Mouse (Mus musculus) gonadal fat pad, adult 2 months (tissue): Measurements from ENCODE around the gene Adora2b. TPM values are rescaled to one million over a fixed set of nuclear protein-coding genes. Genes with fewer than 3 reads are reported as not detected.
"Not testable (repeated sequence)": the region's sequence is repeated elsewhere in the genome, so short reads cannot be mapped to it uniquely, and the experiment has no call there.

Experiments used
- DNase-seq: peaks from one replicate; pipeline ENCODE4 v3.0.0-alpha.2; 2012; ENCODE audit warnings: low read depth
- polyA plus RNA-seq: library from polyadenylated mRNA; depleted of rRNA; stranded (reverse); fragments of >200 nt; gene quantifications from 2 replicates; pipeline ENCODE4 v1.2.3, GENCODE M21; 2012

Gene Adora2b
- polyA plus RNA-seq, 1 experiment, result 4.3 TPM

DNA sequence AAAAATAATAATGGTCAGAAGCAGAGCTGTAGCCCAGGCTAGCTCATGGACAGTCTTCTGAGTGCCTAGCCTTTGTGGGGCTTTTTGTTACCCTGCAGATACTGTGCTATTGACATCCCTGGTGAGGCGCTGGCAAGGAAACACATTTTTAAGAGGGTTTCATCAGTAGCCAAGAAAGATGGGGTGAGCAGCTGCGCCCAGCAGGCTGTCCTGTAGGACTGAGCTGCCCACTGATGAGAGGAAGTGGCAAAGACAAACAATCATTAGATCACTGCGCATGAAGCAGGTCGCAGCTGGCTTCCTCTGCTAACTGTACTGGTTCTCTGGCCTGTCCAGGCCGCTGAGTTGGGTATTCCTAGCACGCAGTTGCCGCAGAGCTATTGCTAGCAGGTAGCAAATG, 14.8 kb downstream of the Adora2b start:
- DNase-seq, result no peak

DNA sequence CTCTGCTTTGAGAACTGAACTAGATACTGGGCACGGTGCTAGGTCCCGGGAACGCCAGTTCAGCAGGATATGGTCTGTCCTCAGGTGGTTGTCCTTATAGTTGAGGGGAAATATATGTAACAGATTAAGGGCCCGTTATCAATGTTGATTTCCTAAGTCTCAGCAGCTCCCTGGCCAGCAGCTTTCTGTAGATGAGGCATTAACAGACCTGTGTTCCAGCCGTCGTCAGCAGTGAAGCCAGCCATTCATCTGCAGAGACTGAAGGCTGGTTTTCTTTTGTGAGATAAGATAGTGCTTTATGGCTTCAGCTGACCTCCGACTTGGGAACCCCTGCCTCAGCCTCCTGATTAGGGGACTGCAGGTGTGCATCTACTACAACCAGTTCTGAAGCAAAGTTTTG, 15.2 kb downstream of the Adora2b start:
- DNase-seq, result no peak

DNA sequence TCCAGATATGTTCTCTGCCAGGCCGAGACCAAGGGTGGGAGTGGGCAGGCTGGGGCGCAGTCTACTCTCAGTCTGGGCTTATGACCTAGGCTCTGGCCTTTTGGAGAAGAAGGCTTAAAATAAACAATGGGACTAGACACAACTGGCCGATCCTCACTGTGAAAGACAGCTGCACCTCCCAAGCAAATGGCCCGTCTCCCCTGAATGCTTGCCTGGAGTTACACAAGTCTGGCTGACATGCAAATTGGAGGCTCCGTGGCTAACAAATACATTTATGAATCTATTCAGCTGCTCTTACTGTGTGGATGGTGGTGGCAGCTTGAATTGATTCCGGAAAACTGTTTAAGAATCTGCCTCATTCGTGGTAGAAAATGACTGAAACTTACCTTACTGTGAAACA, 16.9 kb downstream of the Adora2b start:
- no peak for DNase-seq

DNA sequence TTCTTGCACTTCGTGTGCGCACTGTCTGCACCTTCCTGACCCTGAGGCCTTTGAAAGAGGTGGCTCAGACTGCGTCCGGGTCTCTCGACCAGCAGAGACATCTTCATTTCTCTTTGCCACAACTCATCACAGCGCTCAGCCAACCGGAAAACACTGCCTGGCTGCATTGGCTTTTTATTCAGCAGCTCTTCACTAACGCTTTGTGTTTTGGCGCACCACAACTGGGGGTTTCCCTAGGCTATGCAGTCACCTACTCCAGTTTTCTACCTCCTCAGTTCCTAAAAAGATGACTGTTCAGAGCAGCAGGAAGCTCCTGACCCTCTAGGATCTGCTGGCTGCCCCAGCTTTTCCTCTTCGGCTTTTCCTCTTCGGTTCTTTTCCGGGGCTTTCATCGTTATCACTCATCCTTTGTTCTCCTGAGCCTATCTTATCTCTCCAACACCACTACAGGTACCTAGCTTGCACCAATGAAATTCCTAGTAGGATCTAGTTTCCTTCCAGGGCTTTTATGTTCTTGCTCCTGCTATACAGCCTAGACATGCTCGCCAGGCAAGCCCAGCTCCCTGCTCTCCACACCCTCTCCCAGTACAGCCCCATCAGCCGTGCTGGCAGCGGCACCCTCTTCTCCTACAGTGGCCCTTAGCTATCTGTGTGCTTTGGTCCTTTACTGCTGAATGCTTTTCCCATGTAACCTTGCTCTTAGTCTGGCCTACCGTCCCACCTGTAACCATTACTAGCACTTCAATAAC, 17.9 kb downstream of the Adora2b start:
- DNase-seq, result no peak

DNA sequence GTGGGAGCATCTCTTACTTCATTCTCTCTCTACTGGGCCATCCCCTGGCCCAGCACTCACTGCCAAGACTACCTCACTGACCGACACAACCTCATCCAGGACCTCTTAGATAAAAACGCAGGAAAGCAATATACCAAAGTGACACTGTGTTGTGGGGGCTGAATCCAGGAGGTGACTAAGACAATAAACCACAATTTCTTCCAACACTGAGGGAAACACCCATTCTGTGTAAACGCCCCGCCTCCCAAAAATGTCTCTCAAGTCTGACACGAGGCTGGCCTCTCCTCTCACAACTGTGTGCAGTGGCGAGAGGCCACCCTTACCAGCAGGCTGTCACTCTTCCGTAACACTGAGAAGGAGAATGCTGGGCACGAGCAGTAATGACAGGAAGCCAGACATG, 19.6 kb downstream of the Adora2b start:
- DNase-seq, result no peak

DNA sequence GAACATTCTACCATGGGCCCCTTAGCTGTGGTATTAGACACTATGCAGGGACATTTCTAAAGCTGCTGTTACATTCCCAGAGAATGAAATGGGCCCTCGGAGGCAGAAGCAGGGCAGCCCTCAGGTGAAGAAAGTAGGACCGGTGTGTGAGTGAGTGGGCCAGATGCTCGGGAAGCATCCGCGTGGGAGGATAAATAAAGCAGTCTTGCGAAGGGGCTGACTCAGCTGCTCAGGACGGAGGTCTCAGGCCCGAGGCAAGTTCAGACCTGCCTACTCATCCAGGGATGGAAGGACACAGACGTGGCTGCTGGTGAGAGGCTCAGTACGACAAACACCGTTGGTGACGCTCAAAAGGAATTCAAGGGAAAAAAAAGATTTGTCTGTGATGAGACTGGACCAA, 20.3 kb downstream of the Adora2b start:
- DNase-seq, result no peak

DNA sequence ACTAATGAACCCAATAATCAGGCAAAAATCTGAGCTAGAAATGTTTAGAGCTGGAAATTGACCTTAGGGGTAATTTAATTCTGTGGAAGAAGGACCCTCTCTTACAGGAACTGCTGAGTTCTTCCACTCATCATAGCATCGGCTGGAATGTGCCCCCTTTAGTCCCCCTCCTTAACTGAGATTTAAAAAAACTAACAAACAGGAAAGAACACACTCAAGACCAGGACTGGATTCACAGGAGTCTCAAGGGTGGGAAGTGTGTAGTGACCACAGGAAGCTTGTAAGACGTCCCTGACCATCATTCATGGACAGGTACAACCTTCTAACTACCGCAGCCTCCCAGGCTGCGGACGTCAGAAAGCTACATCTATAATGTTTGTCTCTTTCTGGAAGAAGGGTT, 22.1 kb downstream of the Adora2b start:
- DNase-seq, result no peak

DNA sequence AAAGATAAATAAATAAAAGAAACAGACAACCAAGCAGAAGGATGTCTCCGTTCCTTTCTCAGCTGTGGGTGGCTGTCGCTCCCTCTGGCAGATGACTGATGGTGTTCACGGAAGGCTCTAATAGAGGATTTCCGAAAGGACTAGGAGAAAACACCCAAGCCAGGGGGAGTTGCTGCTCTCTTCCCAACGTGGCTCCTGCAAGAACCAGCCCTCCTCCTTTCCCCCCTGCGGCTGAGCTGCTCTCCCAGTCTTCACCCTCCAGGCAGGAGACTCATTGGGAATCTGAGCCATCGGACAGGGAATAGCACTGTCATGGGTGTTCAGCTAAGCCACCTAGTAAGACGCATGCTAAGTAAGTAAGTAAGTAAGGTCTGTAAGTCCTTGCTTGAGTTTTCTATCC, 28.3 kb downstream of the Adora2b start:
- DNase-seq, result no peak

DNA sequence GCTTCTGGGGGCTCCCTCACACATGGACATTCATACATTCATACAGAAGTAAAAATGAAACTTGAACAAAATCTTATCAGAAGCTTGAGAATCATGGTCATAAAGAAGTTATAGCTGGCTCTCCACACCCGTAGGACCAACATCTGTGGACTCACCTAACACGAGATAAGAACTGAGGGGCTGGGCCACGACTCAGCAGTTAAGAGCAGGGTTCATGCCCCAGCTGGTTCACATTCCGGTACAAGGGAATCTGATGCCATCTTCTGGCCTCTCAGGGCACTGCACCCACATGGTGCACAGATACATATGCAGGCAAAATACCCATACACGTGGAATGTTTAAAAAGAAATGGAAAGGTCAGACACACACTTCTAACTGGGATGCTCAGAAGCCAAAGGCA, 29.2 kb downstream of the Adora2b start:
- no peak for DNase-seq

DNA sequence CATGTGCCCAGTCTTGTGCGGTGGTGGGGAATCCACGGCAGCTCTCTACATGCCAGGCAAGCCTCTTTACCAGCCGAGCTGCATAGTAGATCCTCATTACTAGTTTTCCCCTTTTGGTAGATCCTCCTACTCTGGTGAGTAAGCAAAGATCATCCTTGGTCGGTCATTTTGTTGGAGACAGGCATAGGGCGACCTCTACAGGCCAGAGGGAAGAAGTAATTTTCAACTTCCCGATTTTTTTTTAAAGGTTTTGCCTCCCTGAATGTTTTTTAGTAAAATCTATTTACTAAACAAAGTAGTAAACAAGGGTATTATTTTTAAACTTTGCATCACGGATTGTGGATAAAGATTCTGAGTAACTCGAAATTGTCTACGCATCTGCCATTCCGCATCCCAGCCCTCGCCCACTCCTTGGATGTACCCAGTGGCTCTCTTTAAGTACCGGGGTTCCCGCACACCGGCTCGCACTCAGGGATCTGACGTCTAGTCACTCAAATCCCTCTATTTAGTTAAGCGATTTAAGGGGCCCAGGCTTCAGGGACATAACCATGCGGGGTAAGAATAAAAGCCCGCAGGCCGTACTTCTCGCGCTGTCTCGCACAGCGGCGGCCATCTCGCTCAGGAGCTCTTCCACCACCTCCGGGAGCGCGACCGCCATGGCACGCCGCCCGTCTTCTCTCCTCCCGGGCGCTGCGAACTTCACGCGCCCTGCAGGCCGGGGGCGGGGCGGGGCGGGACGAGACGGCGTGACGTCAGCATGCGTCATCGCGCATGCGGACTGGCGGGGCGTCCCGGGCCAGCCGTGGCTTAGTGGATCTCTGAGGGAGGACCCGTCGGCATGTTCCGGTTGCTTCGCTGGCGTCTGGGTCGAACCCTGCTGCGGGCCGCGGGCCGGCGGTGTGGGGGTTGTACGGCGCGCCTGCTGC, 32.2 kb downstream of the Adora2b start, which contains the start of the genes Zswim7 and Ttc19:
Gene Zswim7, minus strand, starts transcription at position 701 of the 926 bp plus-strand sequence.
Gene Ttc19, plus strand, starts transcription at position 799 of the 926 bp plus-strand sequence.
- DNase-seq, result peak; percentile 36

DNA sequence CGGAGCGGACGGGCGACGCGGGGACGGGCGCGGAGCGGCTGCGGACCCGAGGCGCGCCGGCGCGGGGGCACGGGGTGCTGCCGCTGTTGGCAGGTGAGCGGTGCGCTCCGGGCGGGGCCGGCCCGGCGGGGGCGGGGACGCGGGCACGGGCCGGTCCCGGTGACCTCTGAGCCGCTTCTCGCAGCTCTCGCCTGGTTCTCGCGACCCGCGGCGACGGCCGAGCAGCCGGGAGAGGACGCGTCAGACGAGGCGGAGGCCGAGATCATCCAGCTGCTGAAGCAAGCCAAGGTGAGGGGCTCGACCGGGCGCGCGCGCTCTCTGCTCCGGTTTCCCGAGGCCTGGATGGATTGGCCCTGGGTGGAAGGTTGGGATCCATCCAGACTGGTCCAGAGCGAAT, 32.8 kb downstream of the Adora2b start:
- no peak for DNase-seq

DNA sequence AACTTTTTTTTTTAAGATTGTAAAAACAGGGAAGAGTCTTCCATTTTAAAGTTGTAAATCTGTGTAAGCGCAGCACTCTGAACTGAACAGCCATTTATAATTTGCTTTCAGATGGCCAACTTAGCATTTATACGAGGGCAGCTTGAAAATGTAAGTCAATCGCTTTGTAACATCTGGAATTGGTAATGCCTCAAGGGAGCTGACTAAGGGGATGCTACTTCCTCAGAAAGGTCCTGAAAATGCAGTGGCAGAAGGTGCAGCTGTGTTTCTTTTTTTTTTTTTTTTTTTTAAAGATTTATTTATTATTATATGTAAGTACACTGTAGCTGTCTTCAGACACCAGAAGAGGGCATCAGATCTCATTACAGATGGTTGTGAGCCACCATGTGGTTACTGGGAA, 35.2 kb downstream of the Adora2b start:
- not testable (repeated sequence) for DNase-seq

DNA sequence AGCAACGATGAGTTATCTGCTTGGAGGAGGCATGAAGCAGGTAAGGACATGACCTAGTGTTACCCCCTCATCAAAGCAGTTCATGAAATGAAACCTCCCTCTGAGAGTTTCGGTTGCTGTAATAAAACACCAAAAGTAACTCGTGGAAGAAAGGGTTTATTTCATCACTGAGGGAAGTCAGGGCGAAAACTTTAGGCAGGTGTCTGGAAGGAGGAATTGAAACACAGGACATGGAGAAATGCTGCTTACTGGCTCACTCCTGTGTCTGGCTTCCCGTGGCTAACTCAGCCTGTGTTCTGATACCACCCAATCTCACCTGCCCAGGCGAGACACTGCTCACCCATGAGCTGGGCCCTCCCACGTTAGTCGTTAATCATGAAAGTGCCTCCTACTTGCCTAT, 36.2 kb downstream of the Adora2b start:
- no peak for DNase-seq

DNA sequence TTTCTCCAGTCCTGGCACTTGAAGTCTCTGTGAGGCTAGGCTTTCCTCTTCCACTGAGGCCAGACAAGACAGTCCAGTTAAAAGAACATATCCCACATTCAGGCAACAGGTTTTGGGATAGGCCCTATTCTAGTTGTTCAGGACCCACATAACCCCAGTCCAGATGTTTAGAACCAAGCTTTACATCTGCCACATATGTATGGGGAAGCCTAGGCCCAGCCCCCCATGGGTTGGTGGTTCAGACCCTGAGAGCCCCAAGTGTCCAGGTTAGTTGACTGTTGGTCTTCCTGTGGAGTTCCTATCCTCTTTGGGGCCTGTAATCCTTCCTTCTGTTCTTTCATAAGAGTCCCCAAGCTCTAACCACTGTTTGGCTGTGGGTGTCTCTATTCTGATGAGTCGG, 38.9 kb downstream of the Adora2b start:
- no peak for DNase-seq

DNA sequence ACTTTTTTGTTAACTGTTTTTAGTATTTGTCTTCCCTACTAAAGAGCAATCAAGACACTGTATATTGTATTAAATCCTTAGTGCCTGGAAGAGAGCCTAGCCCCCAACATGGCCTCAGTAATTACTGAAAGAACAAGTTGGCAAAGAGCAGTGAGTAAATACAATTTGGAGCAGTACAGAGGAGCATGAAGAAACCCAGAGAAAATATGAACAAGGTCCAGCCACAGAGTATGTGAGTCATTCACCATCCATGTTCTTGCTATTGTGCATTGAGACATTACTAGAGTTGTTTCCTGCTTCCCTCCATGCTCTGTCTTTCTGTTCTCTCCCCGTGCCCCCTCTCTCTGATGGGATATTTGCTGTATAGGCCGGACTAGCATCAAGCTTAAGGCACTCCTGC, 45.3 kb downstream of the Adora2b start:
- DNase-seq, result no peak

DNA sequence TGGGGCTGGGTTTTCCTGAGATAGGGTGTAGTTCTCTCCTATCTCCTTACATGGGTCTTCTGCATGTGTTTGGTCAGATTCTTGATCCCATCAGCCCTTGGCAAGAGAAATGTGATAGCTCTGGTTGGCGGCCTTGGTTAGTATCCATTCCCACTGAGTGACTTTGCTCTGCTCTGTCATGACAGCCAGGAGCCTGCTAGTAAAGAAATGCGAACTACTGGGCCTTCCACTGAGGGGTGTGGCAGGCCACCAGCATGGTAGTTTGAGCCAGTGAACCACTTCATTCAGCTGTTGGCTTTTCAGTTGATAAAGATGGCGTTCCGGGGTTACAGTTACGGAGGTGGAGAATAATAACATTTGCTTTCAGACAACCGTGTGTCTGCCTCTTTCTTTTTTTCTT, 50.1 kb downstream of the Adora2b start:
- no peak for DNase-seq

DNA sequence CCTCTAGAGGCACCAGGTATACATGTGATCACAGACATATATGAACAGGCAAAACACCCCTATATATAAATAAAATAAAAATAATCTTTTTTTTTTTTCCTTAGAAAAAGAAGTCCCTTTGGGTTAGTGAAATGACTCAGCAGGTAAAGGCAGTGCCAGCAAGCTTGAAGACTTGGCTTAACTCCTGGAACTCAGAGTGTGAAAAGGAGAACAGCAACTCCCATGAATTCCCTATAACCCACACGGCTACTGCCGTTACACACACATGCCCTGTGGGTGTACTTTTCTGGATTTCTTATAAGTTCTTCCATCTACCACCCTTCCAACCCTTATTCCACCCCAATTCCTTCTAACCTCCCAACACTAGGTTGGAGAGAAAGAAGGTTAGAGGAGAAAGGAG, 57.1 kb downstream of the Adora2b start:
- no peak for DNase-seq

DNA sequence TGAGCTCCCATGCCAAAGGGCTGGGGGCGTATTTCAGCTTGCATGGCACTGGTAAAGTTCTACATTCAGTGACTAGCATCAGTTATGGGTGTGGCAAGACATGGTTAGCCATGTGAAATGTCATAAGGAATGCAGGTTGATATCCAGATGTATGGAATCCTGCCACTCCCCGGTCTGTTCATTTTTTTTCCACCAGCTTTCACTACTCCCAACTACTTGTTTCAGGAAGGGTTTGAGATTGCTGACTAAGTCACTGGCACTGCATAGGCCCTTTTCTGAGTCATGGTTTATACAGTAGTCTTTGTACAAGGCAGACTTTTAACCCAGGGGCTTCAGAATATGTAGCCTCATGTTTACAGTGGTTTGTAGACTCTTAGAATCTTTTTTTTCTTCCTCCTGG, 60.5 kb downstream of the Adora2b start:
- DNase-seq, result no peak

DNA sequence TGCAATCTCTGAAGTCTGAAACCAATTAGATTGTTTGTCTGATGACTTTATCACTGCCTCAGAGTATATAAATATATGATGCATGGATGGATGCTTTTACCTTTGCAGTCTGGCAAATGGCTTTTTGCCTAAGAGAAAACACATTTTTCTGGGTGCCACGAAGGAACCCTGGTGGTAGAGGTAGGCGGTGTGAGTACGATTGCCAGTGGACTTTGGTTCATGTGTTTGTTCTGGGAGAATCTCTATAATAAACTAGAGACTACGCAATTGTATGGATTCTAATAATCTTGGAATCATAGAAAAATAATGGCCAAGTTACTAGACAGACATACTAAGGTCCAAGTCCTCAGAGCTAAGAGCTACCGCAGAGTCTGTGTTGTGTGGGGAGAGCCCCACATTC, 66.2 kb downstream of the Adora2b start:
- no peak for DNase-seq
